Mouse (Mus musculus) liver, embryonic 14.5 days (tissue): Measurements from ENCODE around the gene Picalm.
"Not testable (repeated sequence)": the region's sequence is repeated elsewhere in the genome, so short reads cannot be mapped to it uniquely, and the experiment has no call there.

ENCODE experiments used
- CTCF ChIP-seq: IDR thresholded peaks from 2 replicates; pipeline ENCODE4 v1.5.1; 2016; ENCODE audit warnings: antibody characterized with exemption, low read depth, control low read depth
- EP300 ChIP-seq: IDR thresholded peaks from 2 replicates; pipeline ENCODE4 v1.6.1; 2016; ENCODE audit warnings: antibody characterized with exemption, low read depth

GRCm38 (mm10) chr7:90228884-90229283, 98.9 kb downstream of the Picalm start:
- TF ChIP-seq CTCF: peak; percentile 81
- not testable (repeated sequence) for TF ChIP-seq EP300
